Mouse (Mus musculus): ENCODE results near the gene Megf6. TPM values are rescaled to one million over a fixed set of nuclear protein-coding genes. Genes with fewer than 3 reads are reported as not detected.

Gene Megf6
- polyA plus RNA-seq, 1 experiment from 2014 or later, result 1.5 TPM

DNA sequence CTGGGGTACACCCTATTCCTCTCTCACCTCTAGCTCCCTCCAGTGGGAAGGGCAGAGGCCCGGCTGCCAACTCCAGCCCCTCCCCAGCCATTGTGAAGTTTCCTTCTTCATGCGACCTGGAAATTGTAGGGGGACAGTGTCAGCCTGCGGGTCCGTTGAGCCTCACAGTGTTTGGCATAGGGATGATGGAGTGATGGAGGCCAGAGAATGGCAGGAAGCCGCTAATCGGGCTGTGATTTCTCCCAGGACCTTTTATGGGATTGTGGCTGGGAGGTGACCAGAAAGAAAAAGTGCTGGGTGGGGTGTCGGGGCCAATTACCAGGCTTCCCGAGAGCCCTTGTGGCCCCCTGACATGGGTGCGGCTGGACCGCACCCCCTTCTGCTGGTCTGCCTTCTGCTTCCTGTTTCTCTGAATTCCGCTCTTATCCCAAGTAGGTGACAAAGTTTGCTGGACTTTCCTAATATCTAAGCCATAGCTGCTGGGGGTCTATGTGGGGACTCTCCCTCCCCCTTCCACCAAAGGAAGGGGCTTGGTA lies 15.5 kb downstream of the Megf6 start:
- DNase-seq, result no peak
- H3K27ac ChIP-seq, result no peak overlapping the region
- H3K9me3 ChIP-seq (replicated peaks), result no peaks in the 10 kb centered on the region
- H3K36me3 ChIP-seq, result no peaks in the 10 kb centered on the region
- H3K9ac ChIP-seq, result no peak overlapping the region
- no peak for ATAC-seq (ENCODE audit: low read depth)
- no peak overlapping the region for H3K4me3 ChIP-seq (replicated peaks)
- no peaks in the 10 kb centered on the region for H3K27me3 ChIP-seq
- 39% methylated on average over 11 of the region's 11 CpGs for WGBS (ENCODE audit: insufficient replicate concordance)
- H3K4me2 ChIP-seq, result no peak overlapping the region
- peaks cover 7% of the 10 kb centered on the region; the same call in 1 of the 2 replicates for H3K4me1 ChIP-seq (replicated peaks)

DNA sequence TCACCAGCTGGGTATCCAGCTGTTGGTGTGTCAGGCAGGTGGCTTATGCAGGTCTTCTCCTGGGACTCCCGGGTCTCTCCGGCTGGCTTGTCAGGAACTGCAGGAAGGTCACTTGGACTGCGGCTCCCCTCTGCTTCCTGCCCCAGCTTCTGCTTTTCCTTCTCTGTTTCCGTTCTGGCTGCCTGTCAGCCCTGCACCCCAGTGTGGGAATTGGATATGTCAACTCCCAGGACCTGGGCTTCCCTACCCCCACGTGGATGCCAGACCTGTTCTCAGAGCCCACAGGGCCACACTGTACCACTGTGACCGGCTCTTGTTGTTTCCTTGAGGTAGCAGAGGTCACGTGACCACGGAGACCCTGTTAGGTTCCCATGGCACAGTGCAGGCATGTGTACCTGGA lies 18.4 kb downstream of the Megf6 start:
- Histone ChIP-seq H3K9ac (no peak overlapping the region), H3K27ac (no peak overlapping the region), H3K27me3 (no peaks in the 10 kb centered on the region), H3K4me3 (replicated peaks) (no peak overlapping the region), H3K4me1 (replicated peaks) (peaks cover 7% of the 10 kb centered on the region; the same call in 1 of the 2 replicates), H3K36me3 (no peaks in the 10 kb centered on the region), H3K4me2 (no peak overlapping the region), H3K9me3 (replicated peaks) (no peaks in the 10 kb centered on the region)
- 22% methylated on average over 8 of the region's 8 CpGs for WGBS (ENCODE audit: insufficient replicate concordance)
- DNase-seq (no peak), ATAC-seq (ENCODE audit: low read depth) (no peak)

DNA sequence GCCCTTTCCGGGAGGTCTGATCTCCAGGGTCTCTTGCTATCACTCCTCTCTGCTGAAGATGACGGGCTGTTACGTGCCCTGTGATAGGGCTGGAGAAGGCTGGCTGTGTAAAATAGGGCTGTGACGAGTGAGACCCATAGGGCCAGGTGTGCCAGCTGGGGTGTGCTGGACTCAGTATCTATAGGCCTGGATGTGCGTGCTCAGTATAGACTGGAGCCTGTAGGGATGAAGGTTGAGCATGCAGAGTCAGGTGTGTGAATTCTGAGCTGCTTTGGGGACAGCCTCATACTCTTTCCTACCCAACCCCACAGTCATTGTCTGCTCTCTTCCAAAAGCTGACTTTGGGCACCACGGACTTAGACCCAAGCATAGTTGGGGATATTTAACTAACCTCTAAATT lies 27.4 kb downstream of the Megf6 start:
- WGBS (ENCODE audit: insufficient replicate concordance), result 68% methylated on average over 6 of the region's 6 CpGs
- H3K36me3 ChIP-seq, result no peaks in the 10 kb centered on the region
- DNase-seq (no peak), ATAC-seq (ENCODE audit: low read depth) (no peak)
- H3K9ac ChIP-seq, result no peak overlapping the region
- H3K9me3 ChIP-seq (replicated peaks), result no peaks in the 10 kb centered on the region
- no peaks in the 10 kb centered on the region for H3K4me1 ChIP-seq (replicated peaks)
- H3K4me3 ChIP-seq (replicated peaks), result no peak overlapping the region
- H3K27ac ChIP-seq, result no peak overlapping the region
- no peaks in the 10 kb centered on the region for H3K27me3 ChIP-seq
- H3K4me2 ChIP-seq, result no peak overlapping the region

DNA sequence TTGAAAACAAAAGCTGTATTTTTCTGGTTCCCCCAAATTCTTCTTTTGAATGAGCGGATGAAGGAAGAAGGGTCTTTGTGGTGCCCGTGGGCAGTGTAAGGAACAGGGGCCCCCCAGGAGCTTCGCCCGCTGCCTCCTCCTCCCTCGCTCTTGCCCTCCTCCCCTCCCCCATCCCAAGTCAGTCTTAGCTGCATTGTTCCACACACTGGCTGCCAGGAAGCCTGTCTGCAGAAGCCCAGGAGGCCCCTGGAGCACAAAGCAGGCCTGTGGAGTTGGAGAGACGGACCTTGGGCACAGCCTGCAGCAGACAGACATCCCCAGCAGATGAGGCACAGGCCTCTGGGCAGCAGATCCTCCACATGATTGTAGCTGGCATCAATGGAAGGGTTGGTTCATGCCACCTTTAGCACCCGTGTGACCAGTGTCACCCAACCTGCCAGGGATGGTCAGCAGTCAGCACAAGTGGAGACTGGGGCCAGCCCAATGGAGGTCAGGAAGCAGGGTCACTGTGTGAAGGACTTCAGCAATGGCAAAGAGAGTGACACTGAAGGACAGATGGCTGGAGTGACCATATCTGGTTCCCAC lies 27.9 kb downstream of the Megf6 start:
- no peak for ATAC-seq (ENCODE audit: low read depth)
- Histone ChIP-seq H3K4me3 (replicated peaks) (no peak overlapping the region), H3K27ac (no peak overlapping the region), H3K36me3 (no peaks in the 10 kb centered on the region), H3K4me2 (no peak overlapping the region), H3K27me3 (no peaks in the 10 kb centered on the region), H3K9ac (no peak overlapping the region), H3K4me1 (replicated peaks) (no peaks in the 10 kb centered on the region), H3K9me3 (replicated peaks) (no peaks in the 10 kb centered on the region)
- WGBS (ENCODE audit: insufficient replicate concordance), result 46% methylated on average over 7 of the region's 7 CpGs
- no peak for DNase-seq

DNA sequence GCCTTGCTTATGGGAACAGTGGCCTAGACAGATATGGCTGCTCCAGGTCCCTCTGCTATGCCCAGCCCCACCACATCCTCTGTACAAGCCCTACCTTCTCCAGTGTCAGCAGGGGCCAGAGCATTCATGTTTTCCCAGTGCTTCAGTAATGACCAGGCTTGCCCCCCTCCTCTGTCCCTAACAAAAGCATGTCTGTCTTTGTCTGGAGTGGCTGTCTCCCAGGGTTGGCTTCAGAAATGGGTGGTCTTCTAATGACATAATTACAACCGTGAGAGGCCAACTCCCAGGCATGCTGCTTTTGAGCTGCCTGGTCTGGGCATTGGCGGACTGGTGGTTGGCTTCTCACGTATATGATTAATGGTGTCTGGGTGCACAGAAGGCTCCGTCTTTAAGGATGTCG lies 31.0 kb downstream of the Megf6 start:
- Histone ChIP-seq H3K9ac (no peak overlapping the region), H3K4me1 (replicated peaks) (no peaks in the 10 kb centered on the region), H3K4me3 (replicated peaks) (no peak overlapping the region), H3K4me2 (no peak overlapping the region), H3K27ac (no peak overlapping the region), H3K36me3 (no peaks in the 10 kb centered on the region), H3K9me3 (replicated peaks) (no peaks in the 10 kb centered on the region), H3K27me3 (no peaks in the 10 kb centered on the region)
- DNase-seq, result no peak
- ATAC-seq (ENCODE audit: low read depth), result no peak
- 78% methylated on average over 5 of the region's 5 CpGs for WGBS (ENCODE audit: insufficient replicate concordance)

DNA sequence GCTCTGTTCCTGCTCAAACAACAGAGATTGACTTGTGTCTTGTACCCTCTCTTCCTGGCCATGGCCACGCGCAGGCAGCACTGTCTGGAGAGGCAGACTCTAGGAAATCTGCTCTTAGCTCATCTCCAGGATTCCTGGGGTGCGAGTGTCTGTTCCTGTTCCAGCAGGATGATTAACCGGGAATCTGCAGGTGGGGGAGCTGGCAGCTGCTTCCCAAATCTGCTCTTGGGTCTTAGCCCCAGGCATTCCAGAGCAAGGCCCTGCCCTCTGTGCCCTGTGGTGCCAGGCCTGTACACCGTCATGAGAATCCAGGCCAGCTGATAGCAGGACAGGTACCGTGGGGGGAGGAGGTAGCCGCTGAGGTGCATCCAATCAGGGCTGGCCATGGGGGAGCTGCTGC lies 34.0 kb downstream of the Megf6 start:
- 66% methylated on average over 7 of the region's 7 CpGs for whole genome bisulfite sequencing (ENCODE audit: insufficient replicate concordance)
- Histone ChIP-seq H3K36me3 (no peaks in the 10 kb centered on the region), H3K4me2 (no peak overlapping the region), H3K9me3 (replicated peaks) (no peaks in the 10 kb centered on the region), H3K27ac (no peak overlapping the region), H3K4me1 (replicated peaks) (no peaks in the 10 kb centered on the region), H3K9ac (no peak overlapping the region), H3K4me3 (replicated peaks) (no peak overlapping the region), H3K27me3 (0 out of 2 replicates have a peak, but pooled peaks cover 3% of the 10 kb centered on the region)
- ATAC-seq (ENCODE audit: low read depth), result no peak
- DNase-seq, result no peak

DNA sequence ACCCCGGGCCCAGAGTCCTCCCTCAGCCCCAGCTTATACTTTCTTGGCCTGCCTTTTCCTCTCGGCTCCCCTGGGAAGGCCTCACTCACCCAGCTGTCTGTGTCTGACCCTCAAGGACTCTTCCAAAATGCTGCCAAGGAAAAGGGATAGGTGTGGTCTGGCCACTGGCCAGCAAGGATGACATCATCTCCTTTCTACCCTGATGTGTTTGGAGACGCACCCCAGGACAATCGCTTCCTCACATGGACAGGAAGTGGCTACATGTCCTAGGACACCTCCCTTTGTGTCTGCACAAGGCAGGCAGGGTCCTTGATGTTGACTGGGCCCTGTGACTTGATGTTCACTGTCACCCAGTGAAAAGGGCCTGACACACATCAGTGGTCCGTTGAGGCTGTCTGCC lies 34.9 kb downstream of the Megf6 start:
- Histone ChIP-seq H3K27ac (no peak overlapping the region), H3K9me3 (replicated peaks) (no peaks in the 10 kb centered on the region), H3K4me3 (replicated peaks) (no peak overlapping the region), H3K36me3 (no peaks in the 10 kb centered on the region), H3K9ac (no peak overlapping the region), H3K4me1 (replicated peaks) (no peaks in the 10 kb centered on the region), H3K4me2 (no peak overlapping the region), H3K27me3 (0 out of 2 replicates have a peak, but pooled peaks cover 5% of the 10 kb centered on the region)
- ATAC-seq (ENCODE audit: low read depth), result no peak
- WGBS (ENCODE audit: insufficient replicate concordance), result 41% methylated on average over 5 of the region's 5 CpGs
- DNase-seq, result no peak

DNA sequence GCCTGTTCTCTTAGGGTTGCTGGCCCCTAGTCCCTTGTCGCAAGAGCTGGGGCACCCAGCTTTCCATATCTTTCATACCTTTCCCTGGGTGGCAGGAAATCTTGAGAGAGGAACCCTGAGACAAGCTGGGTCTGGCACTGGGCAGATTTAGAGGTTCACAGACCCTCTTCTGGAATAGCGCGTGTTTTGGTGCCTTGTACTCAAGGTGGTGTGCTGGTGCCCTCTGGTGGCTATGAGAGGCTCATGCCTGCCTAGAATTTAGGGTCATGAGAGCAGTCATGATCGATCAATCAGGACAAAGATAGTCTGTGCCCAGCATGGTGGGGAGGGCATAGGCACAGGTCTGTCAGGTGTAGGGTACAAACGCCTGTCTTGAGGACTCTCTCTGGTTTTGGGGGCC lies 36.7 kb downstream of the Megf6 start:
- H3K36me3 ChIP-seq, result no peaks in the 10 kb centered on the region
- H3K4me3 ChIP-seq (replicated peaks), result no peak overlapping the region
- H3K9ac ChIP-seq, result no peak overlapping the region
- H3K9me3 ChIP-seq (replicated peaks), result no peaks in the 10 kb centered on the region
- H3K27me3 ChIP-seq, result 0 out of 2 replicates have a peak, but pooled peaks cover 8% of the 10 kb centered on the region
- ATAC-seq (ENCODE audit: low read depth) (no peak), DNase-seq (peak; percentile 11)
- no peaks in the 10 kb centered on the region for H3K4me1 ChIP-seq (replicated peaks)
- H3K27ac ChIP-seq, result no peak overlapping the region
- 14% methylated on average over 5 of the region's 5 CpGs for WGBS (ENCODE audit: insufficient replicate concordance)
- H3K4me2 ChIP-seq, result no peak overlapping the region

DNA sequence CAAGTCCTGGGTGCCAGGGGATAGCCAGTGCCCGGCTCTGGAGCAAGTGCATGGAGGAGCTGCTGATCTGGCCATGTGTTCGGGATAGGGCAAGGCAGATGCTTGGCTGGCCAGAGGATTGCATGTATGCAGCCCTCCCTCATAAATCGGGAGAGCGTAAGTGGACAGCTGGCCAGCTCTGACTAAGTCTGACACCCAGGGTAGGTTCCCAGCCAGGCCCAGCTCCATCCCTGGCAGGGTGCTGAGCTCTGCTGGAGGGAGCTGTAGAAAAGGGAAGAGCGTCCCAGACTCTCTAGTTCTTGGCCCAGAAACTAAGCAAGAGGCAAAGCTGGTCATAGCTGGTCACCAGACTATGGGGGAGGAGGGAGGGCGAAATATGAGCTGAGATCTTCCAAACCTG lies 38.5 kb downstream of the Megf6 start:
- Histone ChIP-seq H3K27ac (no peak overlapping the region), H3K4me1 (replicated peaks) (peaks cover 8% of the 10 kb centered on the region), H3K9ac (no peak overlapping the region), H3K36me3 (no peaks in the 10 kb centered on the region), H3K27me3 (0 out of 2 replicates have a peak, but pooled peaks cover 8% of the 10 kb centered on the region), H3K4me2 (no peak overlapping the region), H3K4me3 (replicated peaks) (no peak overlapping the region), H3K9me3 (replicated peaks) (no peaks in the 10 kb centered on the region)
- ATAC-seq (ENCODE audit: low read depth), result no peak
- 54% methylated on average over 6 of the region's 6 CpGs for WGBS (ENCODE audit: insufficient replicate concordance)
- no peak for DNase-seq

DNA sequence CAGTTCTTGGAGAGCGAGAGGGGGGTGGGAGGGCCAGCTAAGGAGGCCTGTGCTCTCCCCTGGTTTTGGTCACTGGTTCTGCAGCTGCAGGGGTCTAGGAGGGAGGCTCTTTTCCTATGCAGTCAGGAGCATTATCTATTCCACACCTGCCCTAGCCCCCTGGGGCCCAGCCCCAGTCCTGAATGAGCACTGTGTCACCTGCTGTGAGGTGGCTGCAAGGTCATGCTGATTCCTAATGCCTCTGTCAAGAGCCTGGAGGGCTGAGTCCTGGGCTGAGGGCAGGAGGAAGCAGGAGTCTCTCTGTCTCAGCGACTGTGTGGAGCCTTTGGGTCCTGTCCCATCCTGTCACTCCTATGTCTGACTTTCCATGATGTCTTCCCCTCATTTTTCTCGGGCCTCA lies 39.3 kb downstream of the Megf6 start:
- peaks cover 15% of the 10 kb centered on the region for H3K4me1 ChIP-seq (replicated peaks)
- ATAC-seq (ENCODE audit: low read depth) (no peak), DNase-seq (no peak)
- H3K27me3 ChIP-seq, result 0 out of 2 replicates have a peak, but pooled peaks cover 8% of the 10 kb centered on the region
- no peak overlapping the region for H3K4me2 ChIP-seq
- no peak overlapping the region for H3K27ac ChIP-seq
- H3K4me3 ChIP-seq (replicated peaks), result no peak overlapping the region
- no peaks in the 10 kb centered on the region for H3K36me3 ChIP-seq
- no peak overlapping the region for H3K9ac ChIP-seq
- no peaks in the 10 kb centered on the region for H3K9me3 ChIP-seq (replicated peaks)
- WGBS (ENCODE audit: insufficient replicate concordance), result 19% methylated on average over 3 of the region's 3 CpGs

DNA sequence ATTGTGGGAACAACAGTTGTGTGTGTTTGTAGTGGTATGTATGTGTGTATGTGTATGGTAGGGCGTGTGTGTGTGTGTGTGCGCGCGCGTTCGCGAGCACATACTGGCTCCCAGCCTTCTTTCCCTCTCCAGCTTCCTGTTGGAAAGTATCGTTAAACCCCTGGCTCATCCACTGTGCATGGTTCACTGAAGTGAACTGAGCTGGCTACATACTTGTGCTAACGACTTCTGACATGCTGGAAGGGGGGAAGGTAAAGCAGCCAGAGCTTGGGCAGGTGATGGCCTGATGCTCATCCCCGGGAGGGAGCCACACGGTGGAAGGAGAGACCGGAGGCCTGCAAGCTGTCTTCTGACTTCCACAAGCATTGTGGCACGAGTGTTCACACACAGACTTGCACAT lies 40.9 kb downstream of the Megf6 start:
- H3K27ac ChIP-seq, result no peak overlapping the region
- H3K36me3 ChIP-seq, result no peaks in the 10 kb centered on the region
- H3K4me2 ChIP-seq, result no peak overlapping the region
- ATAC-seq (ENCODE audit: low read depth) (no peak), DNase-seq (no peak)
- H3K9ac ChIP-seq, result no peak overlapping the region
- 72% methylated on average over 13 of the region's 13 CpGs for WGBS (ENCODE audit: insufficient replicate concordance)
- H3K9me3 ChIP-seq (replicated peaks), result no peaks in the 10 kb centered on the region
- 0 out of 2 replicates have a peak, but pooled peaks cover 12% of the 10 kb centered on the region for H3K27me3 ChIP-seq
- peaks cover 16% of the 10 kb centered on the region for H3K4me1 ChIP-seq (replicated peaks)
- H3K4me3 ChIP-seq (replicated peaks), result no peak overlapping the region

DNA sequence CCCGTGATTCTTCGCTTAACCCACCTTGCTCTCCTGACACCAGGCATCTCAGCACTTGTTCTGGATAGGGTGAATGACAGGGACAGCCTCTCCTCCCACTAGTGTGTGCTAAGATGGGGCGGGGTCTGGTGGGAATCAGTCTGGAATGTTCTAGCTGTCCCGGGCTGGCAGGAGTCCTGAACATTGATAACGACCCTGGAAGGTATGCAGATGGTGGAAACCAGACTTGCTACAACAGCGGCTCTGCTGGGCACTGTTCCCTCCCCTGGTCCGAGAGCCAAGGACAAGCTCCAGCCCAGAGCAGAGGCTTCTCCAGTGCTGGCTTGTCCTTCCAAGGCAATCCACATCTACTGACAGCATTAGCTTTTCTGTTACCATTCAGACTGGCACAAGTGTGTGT lies 43.1 kb downstream of the Megf6 start:
- WGBS (ENCODE audit: insufficient replicate concordance), result 57% methylated on average over 7 of the region's 7 CpGs

More for the DNA sequence above, 43.1 kb downstream of the Megf6 start:
- Histone ChIP-seq H3K9ac (no peak overlapping the region), H3K4me2 (no peak overlapping the region), H3K4me3 (replicated peaks) (no peak overlapping the region), H3K27me3 (0 out of 2 replicates have a peak, but pooled peaks cover 12% of the 10 kb centered on the region), H3K9me3 (replicated peaks) (no peaks in the 10 kb centered on the region), H3K36me3 (no peaks in the 10 kb centered on the region), H3K27ac (no peak overlapping the region), H3K4me1 (replicated peaks) (peaks cover 16% of the 10 kb centered on the region)
- DNase-seq, result no peak
- no peak for ATAC-seq (ENCODE audit: low read depth)

All from liver, embryonic 13.5 days (tissue).